Mouse (Mus musculus): Measurements from ENCODE around the gene CK137956.

Gene CK137956

DNA sequence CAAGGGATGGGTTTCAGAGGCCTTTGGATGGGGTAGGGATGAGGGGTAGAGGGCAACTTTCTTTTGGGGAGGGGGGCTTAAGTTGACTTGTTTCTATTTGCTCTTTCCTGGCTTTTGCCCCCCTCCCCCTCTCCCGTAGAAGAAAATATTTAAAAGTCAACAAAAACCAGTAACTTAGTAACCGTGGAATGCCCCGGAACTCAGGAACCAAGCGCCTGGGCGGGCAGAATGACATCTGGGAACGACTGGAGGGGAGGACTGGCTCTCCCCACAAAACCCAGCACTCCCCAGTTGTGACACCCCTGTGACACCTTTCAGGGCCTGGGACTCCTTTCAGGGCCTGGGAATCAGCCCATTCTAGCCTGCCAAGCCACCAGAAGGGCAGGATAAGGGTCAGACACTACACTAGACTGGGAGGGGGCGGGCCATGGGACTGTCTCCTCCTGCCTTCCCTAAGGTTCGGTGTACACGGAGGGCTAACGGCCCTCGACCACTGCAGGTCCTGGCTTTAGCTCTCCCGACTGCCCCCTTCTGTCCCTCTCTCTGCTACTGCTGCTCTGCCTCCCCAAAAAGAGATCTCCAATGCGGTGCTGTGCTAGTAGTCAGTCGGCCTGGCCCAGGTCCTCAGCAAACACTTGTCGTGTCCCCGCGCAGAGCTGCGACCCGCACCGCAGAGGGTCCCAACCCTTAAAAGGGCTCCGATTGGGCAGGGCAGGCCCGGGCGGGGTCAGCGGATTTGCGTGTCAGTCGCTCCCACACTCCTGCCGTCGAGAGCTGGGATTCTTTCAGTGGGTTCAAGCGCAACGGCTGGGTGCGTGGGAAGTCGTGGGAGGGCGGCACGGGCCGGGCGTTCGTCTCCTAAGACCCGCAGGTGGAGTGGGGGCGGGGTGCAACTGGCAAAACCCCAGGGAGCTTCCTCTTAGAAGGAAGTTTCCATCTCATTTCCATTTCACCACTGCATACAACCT lies at the start of gene CK137956:
CK137956 (minus strand) TSS at position 51 of the 968 bp plus-strand sequence.
- DNase-seq = peak; percentile 52 to 59

DNA sequence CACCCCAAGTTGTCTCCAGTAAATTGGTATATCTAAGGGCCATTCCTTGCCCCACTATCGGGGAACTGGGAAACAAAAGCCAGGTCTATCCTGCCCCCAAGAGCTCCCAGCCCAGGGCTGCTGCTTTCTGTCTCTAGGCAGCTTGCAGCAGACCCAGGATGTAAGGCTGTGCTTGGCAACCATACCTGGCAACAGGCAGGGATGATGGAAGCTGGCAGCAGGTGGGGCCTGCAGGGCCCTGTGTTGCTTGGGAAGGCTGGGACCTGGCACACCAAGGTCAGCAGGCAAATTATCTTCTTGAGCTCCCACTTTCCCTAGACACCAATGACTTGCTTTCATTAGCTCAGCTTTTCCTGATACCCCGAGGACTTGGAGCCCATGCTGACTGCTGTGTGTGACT lies 48.7 kb upstream of the CK137956 start:
- DNase-seq = peak; percentile 74 to 77

DNA sequence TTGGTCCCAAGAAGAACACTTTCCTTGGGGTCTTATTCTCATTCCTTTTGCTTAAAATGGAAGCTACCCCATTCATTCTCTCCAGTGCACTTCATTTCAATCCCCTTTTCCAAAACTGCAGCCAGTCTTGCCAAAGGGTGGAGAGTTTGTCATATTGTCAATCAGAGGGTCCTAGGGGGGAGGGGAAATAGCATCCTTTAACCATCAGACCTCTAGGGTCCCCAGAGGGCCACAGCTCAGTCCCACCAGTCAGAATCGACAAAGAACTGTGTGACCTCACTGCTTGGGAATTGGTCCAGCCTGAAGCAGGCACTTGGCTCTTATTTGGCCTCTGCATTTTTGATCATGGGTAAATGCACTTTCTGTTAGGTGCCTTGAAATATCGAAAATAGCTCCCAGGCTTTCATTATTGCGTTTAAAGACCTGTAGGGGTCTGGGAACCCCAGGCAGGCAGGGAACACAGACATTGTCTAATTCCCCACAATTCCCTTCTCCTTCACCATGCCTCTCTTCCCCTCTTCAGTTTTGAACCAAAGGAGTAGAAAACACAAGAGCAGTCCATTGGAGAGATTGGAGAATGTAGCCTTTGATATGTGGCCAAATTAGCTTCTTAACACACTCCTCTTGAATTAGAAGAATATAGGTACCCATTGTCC lies 34.2 kb upstream of the CK137956 start:
- DNase-seq = peak in 1 of 2 experiments; percentile 36

DNA sequence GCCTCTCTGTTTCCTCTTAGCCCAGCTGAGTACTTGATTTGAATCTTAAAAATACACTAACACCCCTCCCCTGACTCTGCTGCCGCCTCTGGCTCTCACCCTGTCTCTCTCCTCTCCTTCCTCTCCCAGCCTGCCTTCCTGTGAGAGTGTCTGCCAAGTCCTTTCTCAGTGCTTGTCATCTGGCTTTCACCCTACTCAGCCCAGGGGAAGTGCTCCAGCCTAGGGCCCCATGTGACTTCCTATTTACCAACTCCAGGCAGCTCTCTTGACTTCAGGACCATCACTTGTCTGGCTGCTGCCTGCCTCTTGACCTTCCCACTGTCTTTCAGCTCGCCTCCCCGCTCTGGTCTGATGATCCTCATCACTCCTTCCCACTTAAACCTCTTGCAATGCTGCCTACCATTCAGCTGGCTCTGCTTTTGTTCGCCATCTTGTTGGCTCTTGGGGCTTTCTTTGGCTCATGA lies 31.9 kb upstream of the CK137956 start:
- DNase-seq = peak in 1 of 2 experiments; percentile 36

GRCm38 (mm10) chr4:127999281-127999680 lies 28.5 kb upstream of the CK137956 start:
- no peak for DNase-seq

- DNase-seq = peak; percentile 89 to 92
Measured at GRCm38 (mm10) chr4:127989347-127989995, 18.7 kb upstream of the CK137956 start.

DNA sequence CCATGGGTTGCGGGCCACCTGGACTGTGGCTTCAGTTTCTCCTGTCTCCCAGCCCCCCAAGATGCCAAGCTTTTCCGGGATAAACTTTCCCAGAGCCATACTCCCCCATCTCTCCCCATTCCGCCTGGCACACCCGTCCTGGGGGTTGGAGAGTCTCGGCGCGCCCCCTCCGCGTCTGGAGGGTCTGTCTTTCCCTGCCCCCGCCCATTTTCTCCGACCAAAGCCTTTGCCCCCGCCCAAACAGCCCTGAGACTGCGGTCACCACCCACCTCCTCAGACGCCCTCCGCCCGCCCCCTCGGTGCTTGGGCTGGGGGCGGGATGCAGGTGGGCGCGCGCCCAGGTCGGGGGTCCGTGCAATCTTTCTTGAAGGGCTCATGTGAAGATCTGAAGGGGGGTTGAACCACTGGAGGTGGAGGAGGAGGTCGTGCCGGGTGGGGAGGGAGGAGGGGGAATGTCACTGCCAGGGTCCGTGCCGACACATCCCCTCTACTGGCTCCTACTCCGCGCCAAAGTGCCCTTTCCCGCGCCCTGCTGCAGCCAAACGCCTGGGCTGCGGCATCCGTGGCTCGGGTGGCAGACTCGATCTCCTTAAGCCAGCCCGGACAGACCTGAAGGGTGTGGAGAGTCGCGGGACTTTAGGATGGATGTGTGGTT lies 17.9 kb upstream of the CK137956 start:
- DNase-seq = peak; percentile 57 to 60

- peak; percentile 83 to 85 for DNase-seq
Measured at GRCm38 (mm10) chr4:127987784-127988455, 17.2 kb upstream of the CK137956 start, which contains the start of gene Csmd2. Gene Csmd2 (plus strand): TSS chr4:127987857.

GRCm38 (mm10) chr4:127987270-127987669 lies 16.5 kb upstream of the CK137956 start:
- DNase-seq = peak; percentile 57 to 59

GRCm38 (mm10) chr4:127986491-127987075 lies 15.8 kb upstream of the CK137956 start:
- peak; percentile 61 to 63 for DNase-seq

DNA sequence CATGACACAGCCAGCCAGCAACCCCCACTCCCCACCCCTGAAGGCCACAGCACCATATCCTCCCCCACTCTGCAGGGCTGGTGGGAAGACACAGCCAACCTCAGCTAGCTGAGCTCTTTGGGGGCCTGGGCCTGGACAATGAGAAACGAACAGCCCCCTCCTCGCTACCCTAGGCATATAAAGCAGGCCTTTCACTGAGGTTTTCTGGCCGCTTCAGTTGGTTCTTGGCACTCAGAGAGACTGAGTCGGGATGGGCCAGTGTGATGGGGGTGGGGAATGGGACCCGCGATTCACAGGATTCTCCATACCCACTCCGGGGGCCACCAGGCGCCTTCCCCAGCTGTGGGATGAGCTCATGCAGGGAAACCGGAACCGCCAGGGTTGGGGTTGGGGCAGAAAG lies 15.1 kb upstream of the CK137956 start:
- peak; percentile 47 to 52 for DNase-seq

- DNase-seq = no peak
Measured at GRCm38 (mm10) chr4:127984426-127984825, 13.7 kb upstream of the CK137956 start.

DNA sequence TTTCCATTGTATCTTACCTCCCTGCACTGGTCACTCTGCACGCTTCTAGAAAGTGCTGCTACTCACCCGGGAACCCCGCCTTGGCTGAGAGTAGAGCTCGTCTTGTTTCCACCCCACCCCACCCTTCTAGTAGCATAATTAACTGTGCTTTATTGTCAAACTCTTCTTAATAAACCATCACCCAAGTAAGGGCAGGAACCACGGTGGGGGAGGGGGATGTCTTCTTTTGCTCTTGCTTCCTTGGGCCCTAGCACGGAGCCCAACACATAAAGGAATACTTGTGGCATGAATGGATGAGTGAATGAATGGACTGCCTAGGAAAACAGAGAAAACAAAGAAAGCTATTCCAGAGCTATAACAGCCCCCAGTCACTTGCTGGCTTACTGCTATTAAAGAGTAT lies 10.4 kb upstream of the CK137956 start:
- no peak for DNase-seq

GRCm38 (mm10) chr4:127972976-127973375 lies 2.2 kb upstream of the CK137956 start:
- DNase-seq = peak; percentile 50 to 66

GRCm38 (mm10) chr4:127970018-127970421 lies 731 bp downstream of the CK137956 start:
- peak; percentile 72 to 76 for DNase-seq

GRCm38 (mm10) chr4:127969101-127969500 lies 1.6 kb downstream of the CK137956 start:
- peak; percentile 76 to 92 for DNase-seq

DNA sequence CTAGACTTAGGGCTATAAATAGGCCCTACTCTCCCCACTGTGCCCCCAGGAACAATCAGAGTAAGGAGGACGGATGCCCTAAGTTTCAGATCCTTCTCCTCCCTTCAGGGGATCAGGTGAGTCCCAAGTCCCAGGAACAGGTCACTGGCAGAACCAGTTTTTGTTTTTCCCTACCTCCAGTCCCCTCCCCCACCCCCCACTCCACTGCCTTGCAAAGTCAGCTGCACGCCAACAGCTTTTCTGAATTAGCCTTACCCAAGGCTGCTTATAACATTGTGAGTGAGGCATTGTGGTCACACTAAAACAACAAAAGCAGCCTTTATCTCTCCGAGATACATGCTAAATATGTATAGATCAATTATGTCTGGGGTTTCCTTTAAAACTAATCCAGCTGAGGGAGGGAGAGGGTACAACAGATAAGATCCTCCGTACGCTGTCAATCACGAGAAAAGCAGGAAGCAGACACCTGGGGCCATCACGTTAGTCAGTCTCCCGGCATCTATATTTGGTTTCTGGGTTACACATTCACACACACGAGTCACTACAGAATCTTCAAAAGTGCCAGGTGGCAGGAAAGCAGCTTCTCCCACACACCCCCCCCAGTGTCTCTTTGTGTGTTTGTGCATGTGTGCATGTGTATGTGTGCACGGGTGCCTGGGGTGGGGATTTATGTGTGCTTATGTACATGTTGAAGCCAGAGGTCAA lies 17.6 kb downstream of the CK137956 start:
- DNase-seq = no peak

DNA sequence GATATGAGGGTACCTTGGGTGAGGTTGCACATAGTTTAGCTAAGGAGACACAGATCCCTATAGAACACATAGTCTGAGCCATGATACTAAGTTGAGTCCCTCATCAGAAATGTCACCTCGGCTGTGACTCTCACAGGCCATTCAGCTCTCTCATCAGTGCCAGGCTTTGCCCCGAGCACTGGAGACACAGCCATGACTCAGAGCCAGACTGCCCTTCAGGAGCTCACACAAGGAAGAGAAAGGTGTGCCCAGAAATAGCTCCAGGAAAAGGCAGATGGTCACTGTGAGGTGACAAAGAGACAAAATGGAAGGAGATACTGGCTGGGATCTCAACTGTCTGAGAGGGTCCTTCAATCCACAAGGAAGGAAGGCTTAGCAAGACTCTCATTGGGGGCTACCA lies 23.1 kb downstream of the CK137956 start:
- peak; percentile 82 to 87 for DNase-seq

- DNase-seq = peak; percentile 52 to 66
Measured at GRCm38 (mm10) chr4:127937474-127937873, 33.3 kb downstream of the CK137956 start.

GRCm38 (mm10) chr4:127935369-127935768 lies 35.4 kb downstream of the CK137956 start:
- peak; percentile 69 to 72 for DNase-seq

GRCm38 (mm10) chr4:127913551-127913950 lies 57.2 kb downstream of the CK137956 start:
- DNase-seq = no peak

Measured in cerebellum, postnatal 14 days (tissue).